Mouse (Mus musculus) midbrain, embryonic 11.5 days (tissue): ENCODE data around the gene Map4k5. TPM values are rescaled to one million over a fixed set of nuclear protein-coding genes. Genes with fewer than 3 reads are reported as not detected.

Experiments
- ATAC-seq: fragments of 200-750 bp; cut with Nextera tagmentation; 2 replicates; pipeline ENCODE4 v1.8.0; 2017; ENCODE audit warnings: moderate TSS enrichment, moderate library complexity; ENCODE audit not compliant: low FRiP score
- DNase-seq: peaks from one replicate; pipeline ENCODE4 v3.0.0; 2015; ENCODE audit warnings: low spot score; ENCODE audit errors: missing footprints
- H3K27ac ChIP-seq: fragments of 300-500 bp; sonication (generic); 2 replicates; pipeline ENCODE4 v1.5.1; 2014; ENCODE audit warnings: low read depth, low read length
- H3K27me3 ChIP-seq: fragments of 300-500 bp; sonication (generic); 2 replicates; pipeline ENCODE4 v1.6.1; 2014; ENCODE audit warnings: mild to moderate bottlenecking, low read length, moderate library complexity, mixed read lengths; ENCODE audit not compliant: control insufficient read depth, insufficient read depth
- H3K36me3 ChIP-seq: fragments of 300-500 bp; sonication (generic); 2 replicates; pipeline ENCODE4 v1.6.1; 2014; ENCODE audit warnings: mild to moderate bottlenecking, low read length, moderate library complexity, mixed read lengths; ENCODE audit not compliant: control insufficient read depth, insufficient read depth
- H3K4me1 ChIP-seq: fragments of 300-500 bp; sonication (generic); 2 replicates; pipeline ENCODE4 v1.6.1; 2014; ENCODE audit warnings: low read length; ENCODE audit not compliant: control insufficient read depth, insufficient read depth
- H3K4me2 ChIP-seq: fragments of 300-500 bp; sonication (generic); 2 replicates; pipeline ENCODE4 v1.6.1; 2014; ENCODE audit warnings: mild to moderate bottlenecking, moderate library complexity
- H3K4me3 ChIP-seq: fragments of 300-500 bp; sonication (generic); 2 replicates; pipeline ENCODE4 v1.5.1; 2014; ENCODE audit warnings: low read depth, low read length
- H3K9ac ChIP-seq: fragments of 300-500 bp; sonication (generic); 2 replicates; pipeline ENCODE4 v1.6.1; 2014; ENCODE audit warnings: low read length
- H3K9me3 ChIP-seq: fragments of 300-500 bp; sonication (generic); 2 replicates; pipeline ENCODE4 v1.6.1; 2016; ENCODE audit warnings: low read length; ENCODE audit not compliant: control insufficient read depth
- WGBS: fragments of 180-500 bp; shearing (Covaris S2); extraction: QIAGEN DNeasy Blood & Tissue Kit; methylation state at CpG from one replicate; pipeline ENCODE4 v1.1.7; 2014; 5-methylcytosine and 5-hydroxymethylcytosine counted together
- polyA plus RNA-seq: library from polyadenylated mRNA; unstranded; fragments of >200 nt; fragmentation: Nextera tagmentation; extraction: Ambion mirVana; gene quantifications from 2 replicates; pipeline ENCODE4 v1.2.1, GENCODE M21; 2014

The Map4k5 gene
- polyA plus RNA-seq, 1 experiment from 2014 or later = 27.7 TPM

DNA sequence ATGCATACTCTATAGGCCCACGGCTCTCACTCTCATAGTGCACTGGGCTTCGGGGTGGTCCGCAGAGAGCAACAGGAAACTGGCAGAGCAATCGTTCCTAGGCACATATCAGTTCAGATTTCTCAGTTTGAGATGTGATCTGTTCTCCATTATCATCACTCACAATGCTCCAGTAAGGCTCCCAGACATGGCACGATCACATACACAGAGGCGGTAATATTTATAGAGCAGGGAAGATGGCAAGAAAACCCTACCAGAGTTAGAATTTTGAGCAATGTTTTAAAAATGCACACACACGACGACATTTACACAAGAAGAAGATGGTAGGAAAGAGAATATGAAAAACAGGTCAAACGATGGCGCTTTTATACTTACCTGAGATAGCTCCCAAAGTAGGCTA, 36.6 kb downstream of the Map4k5 start:
- Histone ChIP-seq H3K4me2 (no peak overlapping the region), H3K4me1 (no peaks in the 10 kb centered on the region), H3K9ac (no peak overlapping the region), H3K9me3 (no peaks in the 10 kb centered on the region), H3K4me3 (no peak overlapping the region), H3K36me3 (no peaks in the 10 kb centered on the region), H3K27ac (no peak overlapping the region), H3K27me3 (no peaks in the 10 kb centered on the region)
- ATAC-seq (no peak), DNase-seq (no peak)
- 99% methylated on average over 10 of the region's 10 CpGs for WGBS

DNA sequence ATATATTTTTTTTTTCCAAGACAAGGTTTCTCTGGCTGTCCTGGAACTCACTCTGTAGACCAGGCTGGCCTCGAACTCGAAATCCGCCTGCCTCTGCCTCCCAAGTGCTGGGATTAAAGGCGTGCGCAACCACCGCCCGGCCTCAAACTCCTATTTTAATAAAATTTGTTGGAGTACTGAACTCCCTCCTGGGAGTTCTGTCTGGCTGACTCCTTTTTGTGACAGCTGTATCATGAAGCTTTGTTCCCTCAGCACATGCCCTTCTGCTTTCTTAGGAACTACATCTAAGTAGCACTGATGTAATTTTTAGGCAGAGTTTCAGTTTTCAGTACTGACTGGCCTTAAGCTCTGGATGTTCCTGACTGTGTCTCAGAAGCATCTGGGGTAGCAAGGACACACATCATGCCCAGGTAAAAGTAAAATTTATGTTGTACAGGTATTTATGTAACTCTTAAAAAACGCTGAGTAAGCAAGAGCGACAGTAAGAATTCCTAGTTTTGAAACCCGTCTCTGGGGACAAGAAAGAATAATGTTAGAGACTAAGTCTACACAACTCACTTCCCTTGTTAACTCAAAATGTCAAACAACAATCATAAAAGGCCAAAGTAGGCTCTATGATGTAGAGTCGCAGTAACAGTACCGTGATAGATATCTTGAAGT, 37.2 kb downstream of the Map4k5 start:
- WGBS = 96% methylated on average over 12 of the region's 12 CpGs
- Histone ChIP-seq H3K9ac (no peak overlapping the region), H3K36me3 (no peaks in the 10 kb centered on the region), H3K27ac (no peak overlapping the region), H3K4me2 (no peak overlapping the region), H3K9me3 (no peaks in the 10 kb centered on the region), H3K4me3 (no peak overlapping the region), H3K4me1 (no peaks in the 10 kb centered on the region), H3K27me3 (no peaks in the 10 kb centered on the region)
- DNase-seq = no peak
- ATAC-seq = no peak

DNA sequence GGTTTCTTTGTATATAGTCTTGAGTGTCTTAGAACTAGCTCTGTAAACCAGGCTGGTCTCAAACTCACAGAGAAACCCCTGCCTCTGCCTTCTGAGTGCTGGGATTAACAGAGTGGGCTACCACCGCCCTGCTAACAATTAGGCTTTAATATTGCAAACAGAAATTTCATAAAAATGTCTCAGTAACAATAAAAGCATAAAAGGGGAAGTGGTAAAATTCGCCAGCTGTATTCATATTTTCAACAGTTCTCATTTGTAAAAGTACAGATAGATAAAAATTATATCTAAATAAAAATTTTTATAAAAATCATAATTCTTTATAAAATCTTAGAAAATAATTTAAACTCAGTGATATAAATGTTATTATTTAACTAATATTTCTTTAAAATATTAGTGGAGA, 39.1 kb downstream of the Map4k5 start:
- ATAC-seq (no peak), DNase-seq (no peak)
- Histone ChIP-seq H3K9ac (no peak overlapping the region), H3K9me3 (no peaks in the 10 kb centered on the region), H3K27ac (no peak overlapping the region), H3K4me2 (no peak overlapping the region), H3K4me3 (no peak overlapping the region), H3K36me3 (no peaks in the 10 kb centered on the region), H3K4me1 (no peaks in the 10 kb centered on the region), H3K27me3 (no peaks in the 10 kb centered on the region)
- WGBS = 86% methylated on average over 2 of the region's 2 CpGs

DNA sequence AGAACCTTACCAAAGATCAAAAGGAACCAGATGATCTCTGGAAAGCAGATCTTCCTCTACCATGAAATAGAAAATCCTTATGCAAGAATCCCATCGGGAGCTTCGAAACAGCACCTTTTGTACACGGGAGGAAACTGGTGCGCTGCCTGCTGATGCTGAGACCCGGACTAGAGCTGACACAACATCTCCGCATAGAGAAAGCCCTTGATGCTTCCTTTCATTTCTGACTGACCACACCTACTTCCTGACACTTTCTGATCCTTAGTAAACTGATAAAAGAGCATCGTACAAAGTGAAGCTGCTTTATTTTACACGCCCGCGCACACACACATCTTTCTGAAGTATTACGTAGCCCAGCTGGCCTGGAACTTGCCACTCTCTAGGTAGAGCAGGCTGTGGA, 39.6 kb downstream of the Map4k5 start:
- H3K4me1 ChIP-seq = no peaks in the 10 kb centered on the region
- no peaks in the 10 kb centered on the region for H3K36me3 ChIP-seq
- WGBS = 89% methylated on average over 11 of the region's 11 CpGs
- H3K4me3 ChIP-seq = no peak overlapping the region
- DNase-seq (no peak), ATAC-seq (no peak)
- H3K27ac ChIP-seq = no peak overlapping the region
- no peak overlapping the region for H3K9ac ChIP-seq
- no peaks in the 10 kb centered on the region for H3K9me3 ChIP-seq
- no peaks in the 10 kb centered on the region for H3K27me3 ChIP-seq
- H3K4me2 ChIP-seq = no peak overlapping the region

DNA sequence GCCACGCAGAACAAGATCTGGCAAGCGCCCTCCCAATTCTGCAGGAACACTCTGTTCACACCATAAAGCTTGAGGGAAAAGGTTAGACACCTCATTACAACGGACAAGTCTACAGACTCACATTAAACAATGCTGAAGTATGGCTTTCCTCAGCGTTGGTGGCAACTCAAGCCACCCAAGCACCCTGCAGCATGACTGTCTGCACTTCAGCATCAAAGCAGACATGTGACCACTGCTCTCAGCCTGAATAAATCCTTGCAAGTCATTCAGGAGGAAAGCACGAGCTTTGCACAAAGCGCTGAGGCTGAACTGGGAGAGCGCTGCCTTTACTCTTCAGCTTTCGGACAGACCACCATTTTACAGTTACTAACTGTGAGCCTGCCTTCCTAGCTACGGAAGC, 40.7 kb downstream of the Map4k5 start:
- DNase-seq (no peak), ATAC-seq (no peak)
- Histone ChIP-seq H3K27ac (no peak overlapping the region), H3K4me3 (no peak overlapping the region), H3K27me3 (no peaks in the 10 kb centered on the region), H3K9ac (no peak overlapping the region), H3K36me3 (no peaks in the 10 kb centered on the region), H3K9me3 (no peaks in the 10 kb centered on the region), H3K4me2 (no peak overlapping the region), H3K4me1 (no peaks in the 10 kb centered on the region)
- WGBS = 80% methylated on average over 9 of the region's 9 CpGs

DNA sequence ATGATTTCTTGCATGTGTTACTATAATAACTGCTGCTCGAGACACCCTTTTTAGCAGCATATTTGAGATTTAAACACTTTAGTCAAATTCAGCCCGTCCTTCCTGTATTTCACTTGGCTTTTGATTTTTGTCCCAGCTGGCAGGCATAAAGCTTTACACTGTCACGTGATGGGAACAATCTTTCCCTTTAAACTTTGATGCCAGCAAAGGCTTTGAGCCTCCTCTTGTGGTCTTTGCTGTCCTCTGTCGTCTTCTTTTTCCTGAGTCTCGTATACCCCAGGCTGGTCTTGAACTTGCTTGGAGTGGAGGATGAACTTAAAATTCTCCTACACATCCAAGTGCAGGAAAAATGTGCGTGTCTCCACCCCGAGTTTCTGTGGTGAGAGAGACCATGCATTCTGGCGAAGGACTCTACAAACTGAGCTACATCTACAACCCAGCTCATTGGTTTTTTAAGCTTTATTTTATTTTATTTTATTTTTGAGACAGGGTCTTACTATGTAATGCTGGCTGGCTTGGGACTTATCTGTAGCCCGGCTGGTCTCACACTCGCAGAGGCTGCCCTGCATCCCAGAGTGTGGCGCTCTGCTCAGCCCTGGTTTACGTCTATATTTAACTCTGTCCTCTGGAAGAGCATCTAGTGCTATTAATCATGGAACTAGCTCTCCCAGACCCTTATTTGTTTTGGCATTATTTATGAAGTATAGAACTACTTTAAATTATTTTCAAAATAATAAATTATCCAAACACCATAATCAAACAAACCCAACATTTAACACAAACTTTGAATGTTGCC, 44.7 kb downstream of the Map4k5 start:
- Histone ChIP-seq H3K9me3 (no peaks in the 10 kb centered on the region), H3K4me1 (peaks cover 4% of the 10 kb centered on the region), H3K4me2 (no peak overlapping the region), H3K36me3 (no peaks in the 10 kb centered on the region), H3K27me3 (no peaks in the 10 kb centered on the region), H3K4me3 (no peak overlapping the region), H3K9ac (no peak overlapping the region), H3K27ac (no peak overlapping the region)
- DNase-seq (no peak), ATAC-seq (no peak)
- 89% methylated on average over 12 of the region's 12 CpGs for WGBS

DNA sequence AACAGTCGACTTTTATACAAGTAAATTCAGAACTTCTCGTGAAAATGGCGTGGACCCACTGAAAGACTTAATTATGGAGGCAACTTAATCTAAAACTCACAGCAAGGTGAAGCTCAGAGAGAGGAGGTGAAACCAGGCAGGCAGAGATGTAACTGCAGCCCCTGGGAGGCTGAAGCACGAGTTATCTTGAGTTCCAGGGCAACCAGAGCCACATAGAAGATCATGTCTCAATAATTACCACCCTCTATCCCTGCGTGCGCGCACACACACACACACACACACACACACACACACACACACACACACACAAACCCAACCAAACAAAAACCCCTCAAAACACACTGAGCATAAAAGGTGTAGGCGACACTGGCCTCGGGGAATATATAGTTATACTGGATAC, 46.5 kb downstream of the Map4k5 start:
- no peak for ATAC-seq
- Histone ChIP-seq H3K36me3 (no peaks in the 10 kb centered on the region), H3K9ac (no peak overlapping the region), H3K27ac (no peak overlapping the region), H3K4me3 (no peak overlapping the region), H3K4me2 (no peak overlapping the region), H3K9me3 (no peaks in the 10 kb centered on the region), H3K4me1 (peaks cover 4% of the 10 kb centered on the region), H3K27me3 (no peaks in the 10 kb centered on the region)
- WGBS = 91% methylated on average over 9 of the region's 9 CpGs
- DNase-seq = no peak

DNA sequence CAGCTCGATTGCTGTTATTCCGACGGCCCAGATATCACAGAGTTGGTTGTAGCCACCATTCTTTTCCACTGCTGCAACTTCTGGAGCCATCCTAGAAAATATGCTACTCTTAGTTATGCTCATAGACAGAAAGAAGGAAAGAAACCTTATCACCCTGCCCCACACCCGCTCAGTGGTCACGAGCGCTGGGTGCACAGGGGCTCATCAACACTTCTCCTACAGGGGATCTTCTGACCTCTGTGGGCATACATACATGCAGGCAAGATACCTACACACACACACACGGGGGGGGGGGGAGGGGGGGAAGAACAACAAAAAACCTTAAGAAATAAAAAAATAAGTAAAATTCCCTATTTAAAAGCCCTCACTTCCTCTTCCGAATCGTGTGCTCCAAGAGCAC, 47.3 kb downstream of the Map4k5 start:
- WGBS = 96% methylated on average over 8 of the region's 9 CpGs
- Histone ChIP-seq H3K27me3 (no peaks in the 10 kb centered on the region), H3K9ac (no peak overlapping the region), H3K4me3 (no peak overlapping the region), H3K9me3 (no peaks in the 10 kb centered on the region), H3K27ac (no peak overlapping the region), H3K4me1 (peaks cover 4% of the 10 kb centered on the region), H3K4me2 (no peak overlapping the region), H3K36me3 (no peaks in the 10 kb centered on the region)
- DNase-seq (no peak), ATAC-seq (no peak)

DNA sequence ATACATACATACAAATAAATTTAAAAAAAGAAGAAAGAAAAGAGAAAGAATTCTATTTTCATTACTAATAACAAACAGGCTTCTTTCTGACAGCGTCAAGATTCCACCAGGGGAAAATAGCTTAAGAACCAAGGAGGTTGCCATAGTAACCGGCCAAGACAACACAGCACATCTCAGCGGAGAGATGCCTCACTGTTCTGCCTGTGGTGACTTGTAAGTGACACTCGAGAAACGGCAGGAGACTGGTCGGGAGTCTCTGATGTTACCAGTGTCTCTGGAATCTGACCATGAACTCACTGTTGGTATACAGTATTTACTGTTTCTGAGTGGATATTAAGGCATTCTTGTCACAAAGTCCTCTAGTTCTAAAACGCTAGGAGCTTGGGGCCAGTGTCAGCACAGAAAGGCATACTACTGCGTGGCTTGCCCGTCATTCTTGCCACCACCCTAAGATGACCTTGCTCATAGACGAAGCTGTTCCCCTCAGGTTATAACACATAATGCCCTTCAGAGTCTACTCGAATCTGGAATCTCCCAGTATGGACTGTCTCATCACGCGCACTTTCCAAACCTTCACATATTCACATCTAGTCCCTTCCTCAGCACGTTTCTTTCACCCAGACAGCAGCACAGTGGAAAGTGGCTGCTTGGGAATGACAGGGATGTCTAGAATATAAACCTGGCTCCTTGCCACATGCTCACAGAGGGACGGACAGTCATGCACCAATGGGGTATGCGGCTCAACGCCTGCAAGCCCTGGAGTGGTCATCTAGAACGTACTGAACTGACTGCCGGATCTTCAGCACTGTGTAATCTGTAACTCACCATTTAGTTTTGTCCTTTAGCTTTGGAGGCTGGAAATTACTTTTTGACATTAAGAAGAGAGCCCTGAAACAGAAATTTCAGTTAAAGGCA, 49.2 kb downstream of the Map4k5 start:
- Histone ChIP-seq H3K4me1 (peaks cover 4% of the 10 kb centered on the region), H3K4me3 (no peak overlapping the region), H3K4me2 (no peak overlapping the region), H3K9ac (no peak overlapping the region), H3K27me3 (no peaks in the 10 kb centered on the region), H3K9me3 (no peaks in the 10 kb centered on the region), H3K27ac (no peak overlapping the region), H3K36me3 (no peaks in the 10 kb centered on the region)
- peak; percentile 88 for DNase-seq
- WGBS = 63% methylated on average over 19 of the region's 19 CpGs
- ATAC-seq = peak; percentile 73; the same call in 1 of the 2 replicates
